Mouse (Mus musculus) midbrain, embryonic 15.5 days (tissue): ENCODE results near the gene Ins1. TPM values are rescaled to one million over a fixed set of nuclear protein-coding genes. Genes with fewer than 3 reads are reported as not detected.

ENCODE experiments used
- ATAC-seq: fragments of 200-750 bp; cut with Nextera tagmentation; replicated peaks from 2 replicates; pipeline ENCODE4 v1.8.0; 2017; ENCODE audit warnings: moderate TSS enrichment
- H3K27ac ChIP-seq: fragments of 300-500 bp; sonication (generic); 2 replicates; pipeline ENCODE4 v1.5.1; 2015; ENCODE audit warnings: mild to moderate bottlenecking, inconsistent platforms
- H3K27me3 ChIP-seq: fragments of 300-500 bp; sonication (generic); replicated peaks from 2 replicates; pipeline ENCODE4 v1.6.1; 2015; ENCODE audit warnings: inconsistent platforms
- H3K36me3 ChIP-seq: fragments of 300-500 bp; sonication (generic); replicated peaks from 2 replicates; pipeline ENCODE4 v1.6.1; 2015; ENCODE audit warnings: inconsistent platforms
- H3K4me1 ChIP-seq: fragments of 300-500 bp; sonication (generic); 2 replicates; pipeline ENCODE4 v1.6.1; 2015; ENCODE audit warnings: inconsistent platforms
- H3K4me2 ChIP-seq: fragments of 300-500 bp; sonication (generic); 2 replicates; pipeline ENCODE4 v1.6.1; 2015; ENCODE audit warnings: inconsistent platforms, mild to moderate bottlenecking, moderate library complexity
- H3K4me3 ChIP-seq: fragments of 300-500 bp; sonication (generic); 2 replicates; pipeline ENCODE4 v1.5.1; 2015; ENCODE audit warnings: mild to moderate bottlenecking, inconsistent platforms
- H3K9ac ChIP-seq: fragments of 300-500 bp; sonication (generic); 2 replicates; pipeline ENCODE4 v1.6.1; 2015; ENCODE audit warnings: mild to moderate bottlenecking, inconsistent platforms
- H3K9me3 ChIP-seq: fragments of 300-500 bp; sonication (generic); 2 replicates; pipeline ENCODE4 v1.6.1; 2016; ENCODE audit warnings: inconsistent platforms
- polyA plus RNA-seq: library from polyadenylated mRNA; unstranded; fragments of >200 nt; fragmentation: Nextera tagmentation; extraction: Ambion mirVana; gene quantifications from 2 replicates; pipeline ENCODE4 v1.2.1, GENCODE M21; 2015

The Ins1 gene
- not detected in 2 replicates for polyA plus RNA-seq

DNA sequence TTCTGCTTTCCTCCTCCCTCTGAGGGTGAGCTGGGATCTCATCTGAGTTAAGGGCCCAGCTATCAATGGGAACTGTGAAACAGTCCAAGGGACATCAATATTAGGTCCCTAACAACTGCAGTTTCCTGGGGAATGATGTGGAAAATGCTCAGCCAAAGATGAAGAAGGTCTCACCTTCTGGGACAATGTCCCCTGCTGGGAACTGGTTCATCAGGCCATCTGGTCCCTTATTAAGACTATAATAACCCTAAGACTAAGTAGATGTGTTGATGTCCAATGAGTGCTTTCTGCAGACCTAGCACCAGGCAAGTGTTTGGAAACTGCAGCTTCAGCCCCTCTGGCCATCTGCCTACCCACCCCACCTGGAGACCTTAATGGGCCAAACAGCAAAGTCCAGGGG lies at the start of gene Ins1:
Gene Ins1, plus strand, starts transcription at position 301 of the 400 bp plus-strand sequence.
- Histone ChIP-seq H3K27me3 (no peaks in the 10 kb centered on the region), H3K9me3 (no peaks in the 10 kb centered on the region), H3K4me3 (no peak within 1 kb of the TSS), H3K27ac (no peak within 1 kb of the TSS), H3K36me3 (no peaks in the 10 kb centered on the region), H3K9ac (no peak within 1 kb of the TSS), H3K4me1 (no peaks in the 10 kb centered on the region), H3K4me2 (no peak within 1 kb of the TSS)
- ATAC-seq, result no peak
